ENCODE assay signal across 9 mouse cellular contexts in the genomic region with DNA sequence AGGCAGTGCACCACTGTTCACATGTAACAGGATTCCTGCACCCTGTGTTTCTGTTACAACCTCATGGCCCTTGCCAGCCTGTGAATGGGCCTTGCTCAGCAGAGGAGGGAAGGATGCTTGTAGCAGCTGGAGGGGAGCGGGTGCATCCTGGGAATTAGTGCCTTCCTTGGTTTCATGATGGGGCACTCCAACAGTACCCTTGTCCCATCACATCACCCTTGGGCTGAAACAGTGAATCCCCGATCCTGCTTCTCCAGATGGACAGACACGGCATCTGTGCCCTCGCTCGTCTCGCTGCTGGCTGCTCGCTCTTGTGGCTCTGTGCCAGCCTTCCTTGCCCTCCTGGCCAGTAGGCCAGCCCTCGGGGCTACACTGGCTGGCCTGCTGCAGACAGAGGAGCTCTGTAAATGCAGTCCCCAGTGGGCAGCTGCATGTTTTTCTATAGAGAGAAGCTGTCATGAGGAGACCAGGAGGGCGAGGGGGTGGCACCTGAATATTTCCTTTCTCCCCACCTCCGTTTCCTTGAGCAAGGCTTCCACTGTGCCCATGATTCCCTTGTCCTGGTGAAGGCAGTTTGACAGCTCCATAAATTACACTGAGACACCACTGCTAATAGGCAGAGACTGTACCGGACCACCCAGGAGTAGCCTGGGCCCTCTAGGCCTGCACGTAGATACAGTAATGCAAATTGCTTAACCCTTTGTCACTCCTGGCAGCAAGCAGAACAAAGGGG.
DNase-seq lines count a peak whose midpoint lies in the region; ATAC-seq and TF ChIP-seq lines count a peak whose summit lies in the region.
"Had no signal": no experiment of that assay in that cellular context is flagged by ENCODE, and none has a peak within 500 bp of the region (broad histone marks: within the 10 kb centered on the region; RNA-seq: fewer than 3 reads in every experiment).

No protein-coding gene starts in this region.

- intact Hi-C loops in left cerebral cortex, adult 2 months (cut with DNase I) = no loop called here

- TF ChIP-seq CTCF in midbrain, postnatal 0 days (IDR thresholded peaks at IDR 0.05) = no peak
- no peak for TF ChIP-seq CTCF in lung, postnatal 0 days (IDR thresholded peaks at IDR 0.05)
- TF ChIP-seq CTCF in left cerebral cortex, adult 2 months (IDR thresholded peaks at IDR 0.05) = no peak

- H3K27ac ChIP-seq in heart, embryonic 10.5 days = peak overlapping the region; percentile 42; the same call in 1 of the 2 replicates
- no peak overlapping the region for H3K27ac ChIP-seq in midbrain, postnatal 0 days (ENCODE audit: low read depth, low read length)
- H3K27ac ChIP-seq in lung, postnatal 0 days (ENCODE audit: low read length) = no peak overlapping the region
- no peak overlapping the region for H3K27ac ChIP-seq in left cerebral cortex, adult 2 months
- no peak overlapping the region for H3K27ac ChIP-seq in liver, embryonic 11.5 days (ENCODE audit: low read depth, low read length)

- H3K27me3 ChIP-seq in heart, embryonic 10.5 days (ENCODE audit: insufficient read depth, poor library complexity, severe bottlenecking) = no peaks in the 10 kb centered on the region
- H3K27me3 ChIP-seq in midbrain, postnatal 0 days (ENCODE audit: insufficient read depth, low read length) = no peaks in the 10 kb centered on the region
- H3K27me3 ChIP-seq in lung, postnatal 0 days (replicated peaks; ENCODE audit: insufficient read depth, low read length) = no peaks in the 10 kb centered on the region
- no peaks in the 10 kb centered on the region for H3K27me3 ChIP-seq in liver, embryonic 11.5 days (replicated peaks; ENCODE audit: control insufficient read depth, insufficient read depth, low read length)

- H3K4me3 ChIP-seq in heart, embryonic 10.5 days = no peak overlapping the region
- no peak overlapping the region for H3K4me3 ChIP-seq in midbrain, postnatal 0 days (ENCODE audit: low read depth, low read length)
- H3K4me3 ChIP-seq in lung, postnatal 0 days (ENCODE audit: low read depth, low read length) = no peak overlapping the region
- H3K4me3 ChIP-seq in left cerebral cortex, adult 2 months = no peak overlapping the region
- no peak overlapping the region for H3K4me3 ChIP-seq in liver, embryonic 11.5 days (ENCODE audit: low read depth, low read length)

- H3K9ac ChIP-seq in midbrain, postnatal 0 days (replicated peaks; ENCODE audit: low read length, poor library complexity, severe bottlenecking) = no peak overlapping the region
- H3K9ac ChIP-seq in lung, postnatal 0 days (replicated peaks; ENCODE audit: low read depth) = no peak overlapping the region
- no peak overlapping the region for H3K9ac ChIP-seq in liver, embryonic 11.5 days (ENCODE audit: low read depth, low read length)

- no peak for TF ChIP-seq EP300 in lung, postnatal 0 days (IDR thresholded peaks at IDR 0.05)

- H3K9me3 ChIP-seq in heart, embryonic 10.5 days = no peaks in the 10 kb centered on the region
- no peaks in the 10 kb centered on the region for H3K9me3 ChIP-seq in midbrain, postnatal 0 days (ENCODE audit: low read length)
- H3K9me3 ChIP-seq in lung, postnatal 0 days (ENCODE audit: low read length) = no peaks in the 10 kb centered on the region
- H3K9me3 ChIP-seq in liver, embryonic 11.5 days (ENCODE audit: control insufficient read depth, low read length) = no peaks in the 10 kb centered on the region

- no peak for DNase-seq in heart, embryonic 10.5 days (ENCODE audit: low spot score)
- DNase-seq in heart, adult 11 months = no peak
- peak; percentile 24 to 44 for DNase-seq in kidney, adult 8-10 months
- peak; percentile 75 for DNase-seq in midbrain, postnatal 0 days (ENCODE audit: low spot score)
- DNase-seq in lung, postnatal 0 days (ENCODE audit: low spot score) = no peak
- DNase-seq in left cerebral cortex, adult 2 months (ENCODE audit: extremely low spot score in 1 of 2, low spot score in 2 of 2) = no peak
- no peak for DNase-seq in liver, embryonic 11.5 days (ENCODE audit: low spot score)
- DNase-seq: cerebellum, adult 8-10 months had no signal

- 0 out of 2 replicates have a peak, but pooled peaks have one; percentile 19 for ATAC-seq in erythroid progenitor cell, adult 5-6 weeks (replicated peaks; ENCODE audit: low FRiP score, poor library complexity, severe bottlenecking)
- ATAC-seq in midbrain, postnatal 0 days (ENCODE audit: low FRiP score) = peak; percentile 58
- no peak for ATAC-seq in lung, postnatal 0 days
- no peak for ATAC-seq in liver, embryonic 11.5 days (replicated peaks; ENCODE audit: low FRiP score)

- no peaks in the 10 kb centered on the region for H3K36me3 ChIP-seq in heart, embryonic 10.5 days
- H3K36me3 ChIP-seq in midbrain, postnatal 0 days (ENCODE audit: insufficient read depth, low read length) = no peaks in the 10 kb centered on the region
- no peaks in the 10 kb centered on the region for H3K36me3 ChIP-seq in lung, postnatal 0 days (ENCODE audit: insufficient read depth, low read length)
- no peaks in the 10 kb centered on the region for H3K36me3 ChIP-seq in liver, embryonic 11.5 days (ENCODE audit: control insufficient read depth, insufficient read depth, low read length)

- H3K4me2 ChIP-seq in midbrain, postnatal 0 days (ENCODE audit: low read depth, low read length, poor library complexity, severe bottlenecking) = no peak overlapping the region
- no peak overlapping the region for H3K4me2 ChIP-seq in lung, postnatal 0 days (replicated peaks; ENCODE audit: low read depth, low read length)
- no peak overlapping the region for H3K4me2 ChIP-seq in liver, embryonic 11.5 days

- peaks cover 6% of the 10 kb centered on the region; the same call in 1 of the 2 replicates for H3K4me1 ChIP-seq in heart, embryonic 10.5 days
- H3K4me1 ChIP-seq in midbrain, postnatal 0 days (ENCODE audit: insufficient read depth, low read length) = no peaks in the 10 kb centered on the region
- no peaks in the 10 kb centered on the region for H3K4me1 ChIP-seq in lung, postnatal 0 days (ENCODE audit: insufficient read depth, low read depth, low read length)
- H3K4me1 ChIP-seq in liver, embryonic 11.5 days (replicated peaks; ENCODE audit: control insufficient read depth, insufficient read depth, low read length) = no peaks in the 10 kb centered on the region

- 62% methylated on average over 12 of the region's 12 CpGs for WGBS in heart, embryonic 10.5 days
- WGBS in midbrain, postnatal 0 days = 30% methylated on average over 12 of the region's 12 CpGs
- WGBS in lung, postnatal 0 days = 61% methylated on average over 12 of the region's 12 CpGs
- WGBS in liver, embryonic 11.5 days = 63% methylated on average over 12 of the region's 12 CpGs

Comparison
In these comparisons a context has a peak if more than half of its experiments do, and no peak if none do; other contexts are left out.
1. DNase-seq: peak in kidney, adult 8-10 months (2 of 2) and midbrain, postnatal 0 days (single experiment); none in heart, embryonic 10.5 days (single experiment), heart, adult 11 months (single experiment), lung, postnatal 0 days (single experiment), left cerebral cortex, adult 2 months (0 of 2) and liver, embryonic 11.5 days (single experiment).
2. ATAC-seq: peak in erythroid progenitor cell, adult 5-6 weeks (single experiment) and midbrain, postnatal 0 days (single experiment); none in lung, postnatal 0 days (single experiment) and liver, embryonic 11.5 days (single experiment).